Mouse (Mus musculus): ENCODE data around the gene Ckap2l.

Ckap2l gene

DNA sequence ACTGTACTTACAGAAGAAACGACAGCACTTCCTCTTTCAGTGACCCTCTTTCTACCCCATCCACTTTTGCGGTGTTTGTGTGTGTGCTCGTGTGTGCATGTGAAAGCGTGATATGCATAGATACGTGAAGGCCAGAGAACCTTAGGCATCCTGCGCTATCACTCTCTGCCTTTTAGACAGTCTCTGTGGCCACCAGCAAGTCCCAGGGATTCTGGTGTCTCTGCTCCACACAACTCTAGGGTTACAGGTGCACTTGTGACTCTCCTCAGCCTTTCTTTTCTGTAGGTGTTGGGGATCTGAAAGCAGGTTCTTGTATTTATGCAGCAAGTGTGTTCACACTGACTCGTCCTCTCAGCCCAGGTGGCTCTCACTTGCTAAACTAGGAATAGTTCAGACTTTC lies 31.7 kb downstream of the Ckap2l start:
- no peak for DNase-seq (ENCODE audit: low spot score in 2 of 2)

DNA sequence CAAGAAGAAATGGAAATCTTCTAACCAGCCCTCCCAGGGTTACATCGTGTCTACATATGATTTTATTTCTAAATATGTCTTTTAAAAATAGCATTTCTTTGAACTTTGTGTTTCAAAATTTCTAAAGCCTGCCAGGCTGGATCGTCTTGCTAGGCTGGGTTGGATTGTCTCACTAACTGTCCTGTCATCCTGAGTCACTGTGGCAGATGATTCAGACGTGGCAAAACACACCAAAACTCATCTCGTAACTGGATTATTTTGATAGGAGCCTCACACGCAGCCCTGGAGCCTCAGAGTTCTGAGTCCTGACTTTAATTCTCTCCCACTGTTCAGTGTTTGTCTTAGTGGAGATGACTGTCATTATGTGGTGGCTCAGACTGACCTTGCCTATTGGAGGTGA lies 33.9 kb downstream of the Ckap2l start:
- peak; percentile 32 to 45 for DNase-seq (ENCODE audit: low spot score in 2 of 2)

DNA sequence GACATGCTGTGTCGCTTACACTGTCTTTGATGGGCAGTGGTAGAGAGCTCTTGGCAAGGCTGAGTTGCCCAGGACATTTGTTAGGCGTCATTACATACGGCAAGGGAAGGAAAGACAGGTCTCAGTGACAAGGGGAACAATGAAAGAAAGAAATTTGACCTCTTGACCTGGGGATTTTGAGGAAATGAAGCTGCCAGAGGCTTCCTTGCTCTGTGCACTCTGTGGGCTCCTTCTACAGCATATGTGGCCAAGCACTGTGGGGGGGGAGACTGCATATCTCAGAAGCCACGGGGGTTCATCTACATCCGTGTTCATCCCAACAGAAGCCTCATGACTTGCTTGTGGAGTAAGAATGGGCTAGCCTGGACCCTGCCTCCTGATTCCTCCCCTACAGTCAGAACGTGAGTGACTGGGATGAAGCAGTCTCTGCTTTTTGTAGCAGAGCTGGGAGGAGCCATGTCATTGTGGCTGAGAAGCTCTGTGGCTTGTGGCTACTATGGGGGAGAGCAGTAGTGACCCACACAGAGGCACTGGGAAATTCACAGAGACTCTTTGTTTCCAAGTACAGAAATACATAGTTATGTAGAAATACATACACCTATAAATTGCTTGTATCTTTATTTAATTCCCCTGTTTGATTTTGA lies 35.7 kb downstream of the Ckap2l start:
- DNase-seq (ENCODE audit: low spot score in 2 of 2) = no peak

GRCm38 (mm10) chr2:129260646-129261045 lies 36.4 kb downstream of the Ckap2l start:
- no peak for DNase-seq (ENCODE audit: low spot score in 2 of 2)

DNA sequence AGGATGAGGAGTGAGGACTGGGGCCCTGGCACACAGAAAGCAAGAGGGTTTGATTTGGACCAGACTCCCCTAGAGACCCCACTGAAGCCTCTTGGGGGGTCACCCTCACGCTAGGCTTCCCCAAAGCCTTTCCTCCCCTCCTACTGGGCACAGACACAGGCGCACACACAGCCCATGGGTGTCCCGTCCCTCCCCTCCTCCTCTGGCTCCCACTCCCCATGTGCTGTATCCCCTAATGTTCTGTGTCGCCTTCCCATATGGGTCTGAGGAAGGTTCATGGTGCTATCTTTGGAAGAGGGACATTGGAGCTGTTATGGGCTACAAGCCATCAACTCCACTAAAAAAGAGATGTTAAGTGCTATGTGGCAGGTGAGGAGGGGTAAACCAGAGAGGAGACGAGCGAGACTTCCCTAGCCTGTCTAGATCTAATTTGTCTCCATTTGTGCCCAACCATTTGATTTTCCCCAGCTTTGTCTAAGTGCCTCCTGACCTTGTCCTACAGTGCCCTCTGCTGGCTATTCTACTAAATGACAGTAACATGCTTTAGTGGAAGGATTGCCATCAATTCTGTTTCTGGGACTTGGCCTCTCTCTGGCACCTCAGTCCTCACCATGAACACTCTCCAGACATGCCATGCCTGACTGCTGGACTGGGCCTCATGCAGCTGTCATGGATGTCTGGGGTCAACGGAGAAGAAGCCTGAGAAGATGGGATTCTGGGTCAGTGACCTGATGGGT lies 38.4 kb downstream of the Ckap2l start:
- DNase-seq (ENCODE audit: low spot score in 2 of 2) = peak; percentile 57 to 82

DNA sequence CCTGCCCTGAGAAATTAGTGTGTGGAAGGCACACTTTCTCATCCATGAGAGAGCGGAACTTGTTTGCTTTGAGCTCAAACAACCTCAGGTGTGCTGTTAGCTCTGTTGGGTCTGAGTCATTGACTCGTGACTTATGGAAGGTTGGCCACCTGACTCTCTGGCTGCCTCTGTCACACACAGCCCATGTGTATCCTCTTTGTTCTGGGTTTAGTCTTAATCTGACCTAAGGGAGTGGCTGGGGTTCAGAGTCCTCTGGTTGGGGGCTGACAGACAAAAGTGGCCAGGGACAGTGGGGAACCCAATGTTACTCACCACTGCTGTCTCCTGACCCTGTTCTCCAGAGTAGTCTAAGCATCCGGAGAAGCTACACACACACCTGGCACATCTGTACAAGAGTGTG lies 39.0 kb downstream of the Ckap2l start:
- DNase-seq (ENCODE audit: low spot score in 2 of 2) = no peak

DNA sequence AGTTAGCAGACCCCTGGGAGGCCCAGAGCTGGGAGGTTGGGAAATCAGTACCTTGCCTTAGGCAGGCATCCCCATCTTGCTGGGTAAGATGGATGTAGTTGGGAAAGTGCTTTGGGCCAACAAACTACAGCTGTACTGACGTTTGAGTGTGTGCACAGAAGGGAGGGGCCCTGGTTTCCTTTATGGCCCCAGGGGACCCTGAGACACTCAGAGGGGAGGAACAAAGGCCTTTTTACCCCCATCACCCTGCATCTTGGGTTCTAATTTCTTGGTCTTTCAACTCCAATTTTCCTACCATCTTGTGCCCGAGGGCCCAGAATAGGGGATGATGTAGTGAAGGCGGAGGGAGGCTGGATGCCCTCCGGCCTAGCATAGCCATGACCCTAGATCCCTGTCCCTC lies 41.0 kb downstream of the Ckap2l start:
- DNase-seq (ENCODE audit: low spot score in 2 of 2) = no peak

- no peak for DNase-seq (ENCODE audit: low spot score in 2 of 2)
Observed at GRCm38 (mm10) chr2:129254076-129254475, 42.9 kb downstream of the Ckap2l start.

GRCm38 (mm10) chr2:129253631-129253970 lies 43.4 kb downstream of the Ckap2l start:
- DNase-seq (ENCODE audit: low spot score in 2 of 2) = no peak

DNA sequence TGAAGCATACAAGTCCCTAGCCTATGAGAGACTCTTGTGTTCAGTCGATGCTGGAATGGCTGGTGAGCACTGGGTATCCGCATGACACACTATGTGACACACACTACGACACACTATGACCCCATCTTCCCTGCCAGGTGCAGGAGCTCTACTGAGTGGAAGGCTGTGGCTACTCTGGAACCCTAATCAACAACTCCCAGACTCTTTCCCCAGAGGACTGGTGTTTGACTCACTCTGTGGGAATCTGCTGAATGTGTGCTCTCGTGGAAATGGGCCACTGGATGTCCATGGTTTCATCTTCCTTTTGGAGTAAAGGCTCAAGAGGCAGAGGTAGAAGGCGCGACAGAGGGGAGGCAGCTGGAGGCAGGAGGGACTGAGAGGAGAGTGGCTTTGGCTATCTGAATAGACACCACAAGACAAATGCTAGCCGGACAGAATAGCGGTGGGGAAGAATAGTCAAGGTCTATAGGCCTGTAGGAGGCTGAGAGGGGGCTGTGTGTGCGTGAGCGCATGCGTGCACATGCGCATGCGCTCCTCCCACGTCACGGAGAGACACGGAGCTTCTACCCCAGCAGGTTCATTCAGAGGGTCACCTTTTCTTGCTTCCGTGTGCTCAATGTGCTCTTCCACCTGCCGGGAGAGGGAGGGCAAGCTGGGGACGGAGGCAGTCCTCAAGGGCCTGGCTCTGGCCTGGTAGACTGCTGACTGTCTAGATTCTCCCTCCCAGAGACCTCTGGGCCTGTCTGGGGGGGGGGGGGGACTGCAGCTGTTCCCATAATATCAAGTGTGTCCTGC lies 44.0 kb downstream of the Ckap2l start:
- no peak for DNase-seq (ENCODE audit: low spot score in 2 of 2)

- DNase-seq (ENCODE audit: low spot score in 2 of 2) = no peak
Observed at GRCm38 (mm10) chr2:129249321-129249720, 47.7 kb downstream of the Ckap2l start.

- no peak for DNase-seq (ENCODE audit: low spot score in 2 of 2)
Observed at GRCm38 (mm10) chr2:129247707-129248121, 49.3 kb downstream of the Ckap2l start.

DNA sequence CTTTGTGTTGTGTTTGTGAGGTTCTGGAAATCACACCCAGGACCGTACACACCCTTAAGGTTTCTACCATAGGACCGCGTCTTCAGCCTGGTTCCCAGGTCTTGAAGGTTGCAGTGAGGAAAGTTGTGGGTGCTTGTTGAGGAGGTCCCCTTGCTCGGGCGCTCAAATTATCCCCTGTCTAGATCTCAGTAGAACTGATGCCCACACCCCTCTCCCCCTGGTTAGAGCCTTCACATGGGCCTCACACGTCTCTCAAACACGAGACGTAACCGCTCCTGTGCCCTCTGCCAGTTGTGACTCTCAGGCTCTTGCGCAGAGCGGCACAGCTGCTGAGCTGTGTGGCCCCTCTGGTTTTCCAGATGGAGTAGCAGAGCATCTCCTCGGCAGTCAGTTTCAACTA lies 50.1 kb downstream of the Ckap2l start:
- no peak for DNase-seq (ENCODE audit: low spot score in 2 of 2)

DNA sequence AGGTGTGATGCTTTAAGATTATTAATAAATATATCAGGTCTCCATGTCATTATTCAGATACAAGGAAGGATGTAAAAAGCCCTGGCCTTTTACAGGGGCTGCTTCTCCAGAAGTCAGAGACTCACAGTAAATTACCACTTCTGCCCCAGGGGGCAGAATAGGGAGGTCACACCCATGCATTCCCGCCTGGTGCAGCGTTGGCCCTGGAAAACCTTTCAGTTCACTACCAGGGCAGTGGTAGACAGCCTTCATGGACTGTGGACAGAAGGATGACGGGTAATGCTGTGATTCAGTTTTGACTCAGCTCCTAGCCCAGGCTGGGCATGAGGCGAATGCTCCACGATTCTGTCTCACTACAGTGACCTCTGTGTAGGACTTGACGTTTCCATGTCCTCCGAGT lies 50.6 kb downstream of the Ckap2l start:
- DNase-seq (ENCODE audit: low spot score in 2 of 2) = no peak

- no peak for DNase-seq (ENCODE audit: low spot score in 2 of 2)
Observed at GRCm38 (mm10) chr2:129245618-129246017, 51.4 kb downstream of the Ckap2l start.

- no peak for DNase-seq (ENCODE audit: low spot score in 2 of 2)
Observed at GRCm38 (mm10) chr2:129244446-129245120, 52.4 kb downstream of the Ckap2l start.

GRCm38 (mm10) chr2:129243786-129244185 lies 53.2 kb downstream of the Ckap2l start:
- peak in 1 of 2 experiments; percentile 24 for DNase-seq (ENCODE audit: low spot score in 2 of 2)

GRCm38 (mm10) chr2:129243005-129243404 lies 54.0 kb downstream of the Ckap2l start:
- no peak for DNase-seq (ENCODE audit: low spot score in 2 of 2)

GRCm38 (mm10) chr2:129241845-129242833 lies 54.9 kb downstream of the Ckap2l start:
- DNase-seq (ENCODE audit: low spot score in 2 of 2) = no peak

- peak; percentile 35 to 51 for DNase-seq (ENCODE audit: low spot score in 2 of 2)
Observed at GRCm38 (mm10) chr2:129240726-129241432, 56.1 kb downstream of the Ckap2l start.
